Mouse (Mus musculus): ENCODE data around the gene Pagr1b. TPM values are rescaled to one million over a fixed set of nuclear protein-coding genes. Genes with fewer than 3 reads are reported as not detected.

Pagr1b gene
- polyA plus RNA-seq, 1 experiment from 2014 or later = not detected

DNA sequence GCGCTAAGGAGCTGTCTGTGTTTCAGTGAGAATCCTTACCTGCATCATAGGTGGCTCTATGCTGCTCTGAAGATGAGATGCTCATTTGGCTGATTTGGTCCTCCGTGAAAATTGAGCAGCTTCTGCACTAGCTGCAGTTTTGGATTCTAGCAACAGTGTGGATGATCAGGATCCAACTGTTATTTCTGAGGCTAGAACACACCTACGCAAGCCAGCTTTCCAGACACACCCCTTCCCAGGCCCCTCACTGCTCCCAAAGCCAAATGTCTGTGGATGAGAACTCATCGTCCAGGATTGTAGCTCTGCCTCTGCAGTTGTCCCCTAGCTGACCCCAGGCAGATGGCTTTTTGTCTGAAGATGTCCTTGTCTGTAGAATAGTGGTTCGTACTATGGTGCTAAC is 55.2 kb downstream of the Pagr1b start:
- Histone ChIP-seq H3K4me2 (replicated peaks; ENCODE audit: low read depth, low read length) (no peak overlapping the region), H3K36me3 (ENCODE audit: control insufficient read depth, insufficient read depth, low read length) (no peaks in the 10 kb centered on the region), H3K27ac (ENCODE audit: low read length) (no peak overlapping the region), H3K27me3 (ENCODE audit: control insufficient read depth, insufficient read depth, low read length) (no peaks in the 10 kb centered on the region), H3K4me1 (ENCODE audit: control insufficient read depth, insufficient read depth, low read length) (no peaks in the 10 kb centered on the region), H3K4me3 (ENCODE audit: low read depth, low read length) (no peak overlapping the region), H3K9me3 (ENCODE audit: control insufficient read depth, low read depth, low read length) (no peaks in the 10 kb centered on the region), H3K9ac (replicated peaks; ENCODE audit: low read depth, low read length) (no peak overlapping the region)
- ATAC-seq (ENCODE audit: insufficient number of reproducible peaks, insufficient read depth, low FRiP score, low read depth) = no peak
- WGBS = 79% methylated on average over 5 of the region's 5 CpGs

DNA sequence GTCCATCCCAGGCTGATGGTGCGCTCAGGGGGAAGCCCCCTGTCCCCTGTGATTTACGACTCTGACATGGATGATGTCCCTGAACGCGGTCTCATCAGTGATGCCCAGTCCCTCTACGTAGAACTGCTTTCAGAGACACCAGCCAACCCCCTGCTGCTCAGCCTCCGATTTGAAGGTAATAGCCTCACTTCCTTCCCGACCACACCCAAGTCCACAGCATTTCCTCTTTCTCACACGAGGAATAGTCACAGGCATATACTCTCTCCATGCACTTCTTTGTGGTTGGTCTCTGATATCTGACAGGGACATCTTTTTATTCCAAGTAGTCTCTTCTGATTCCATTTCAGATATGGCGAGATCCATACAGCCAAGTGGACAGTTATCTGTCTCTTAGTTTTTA is 56.5 kb downstream of the Pagr1b start:
- no peaks in the 10 kb centered on the region for H3K36me3 ChIP-seq (ENCODE audit: control insufficient read depth, insufficient read depth, low read length)
- ATAC-seq (ENCODE audit: insufficient number of reproducible peaks, insufficient read depth, low FRiP score, low read depth) = no peak
- no peaks in the 10 kb centered on the region for H3K9me3 ChIP-seq (ENCODE audit: control insufficient read depth, low read depth, low read length)
- H3K4me2 ChIP-seq (replicated peaks; ENCODE audit: low read depth, low read length) = no peak overlapping the region
- no peaks in the 10 kb centered on the region for H3K27me3 ChIP-seq (ENCODE audit: control insufficient read depth, insufficient read depth, low read length)
- H3K9ac ChIP-seq (replicated peaks; ENCODE audit: low read depth, low read length) = no peak overlapping the region
- no peaks in the 10 kb centered on the region for H3K4me1 ChIP-seq (ENCODE audit: control insufficient read depth, insufficient read depth, low read length)
- no peak overlapping the region for H3K27ac ChIP-seq (ENCODE audit: low read length)
- H3K4me3 ChIP-seq (ENCODE audit: low read depth, low read length) = no peak overlapping the region
- WGBS = 60% methylated on average over 9 of the region's 9 CpGs

DNA sequence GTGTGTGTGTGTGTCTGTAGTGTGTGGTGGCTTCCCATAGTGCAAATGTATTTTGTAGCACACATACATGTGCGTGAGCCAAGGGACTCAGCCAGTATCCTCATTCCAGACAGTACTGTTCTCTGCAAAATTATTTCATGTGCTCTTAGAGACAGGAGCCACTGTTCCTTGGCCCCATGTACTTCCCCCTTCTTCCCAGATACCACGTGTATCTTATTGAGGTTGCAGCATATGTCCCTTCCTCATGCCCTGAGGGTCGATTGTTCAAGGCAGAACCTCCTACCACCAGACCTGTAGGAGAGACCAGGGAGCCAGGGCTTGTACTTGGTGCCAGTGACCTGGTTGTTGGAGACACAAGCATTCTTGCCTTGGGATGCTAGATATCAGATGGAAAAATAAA is 61.2 kb downstream of the Pagr1b start:
- Histone ChIP-seq H3K9me3 (ENCODE audit: control insufficient read depth, low read depth, low read length) (no peaks in the 10 kb centered on the region), H3K9ac (replicated peaks; ENCODE audit: low read depth, low read length) (no peak overlapping the region), H3K36me3 (ENCODE audit: control insufficient read depth, insufficient read depth, low read length) (no peaks in the 10 kb centered on the region), H3K4me2 (replicated peaks; ENCODE audit: low read depth, low read length) (no peak overlapping the region), H3K4me1 (ENCODE audit: control insufficient read depth, insufficient read depth, low read length) (peaks cover 4% of the 10 kb centered on the region; the same call in 1 of the 2 replicates), H3K4me3 (ENCODE audit: low read depth, low read length) (no peak overlapping the region), H3K27me3 (ENCODE audit: control insufficient read depth, insufficient read depth, low read length) (peaks cover 15% of the 10 kb centered on the region), H3K27ac (ENCODE audit: low read length) (no peak overlapping the region)
- WGBS = 62% methylated on average over 3 of the region's 3 CpGs
- ATAC-seq (ENCODE audit: insufficient number of reproducible peaks, insufficient read depth, low FRiP score, low read depth) = no peak

DNA sequence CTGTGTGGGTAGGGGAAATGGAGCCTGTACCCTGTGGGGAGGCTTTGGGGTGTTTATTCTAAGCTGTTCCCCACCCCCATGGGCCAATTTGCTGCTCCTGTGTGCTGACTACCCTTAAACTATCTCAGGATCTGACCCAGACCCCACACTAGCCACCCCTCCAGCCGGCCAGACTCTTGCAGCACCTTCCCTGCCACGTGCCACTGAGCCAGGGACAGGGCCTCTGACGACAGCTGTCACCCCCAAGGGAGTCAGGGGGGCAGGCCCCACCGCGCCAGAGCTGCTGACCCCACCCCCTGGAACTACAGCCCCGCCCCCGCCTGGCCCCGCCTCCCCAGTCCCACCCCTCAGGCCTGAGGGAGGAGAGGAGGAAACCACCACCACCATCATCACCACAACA is 63.6 kb downstream of the Pagr1b start:
- no peak for ATAC-seq (ENCODE audit: insufficient number of reproducible peaks, insufficient read depth, low FRiP score, low read depth)
- Histone ChIP-seq H3K4me3 (ENCODE audit: low read depth, low read length) (no peak overlapping the region), H3K4me2 (replicated peaks; ENCODE audit: low read depth, low read length) (no peak overlapping the region), H3K9ac (replicated peaks; ENCODE audit: low read depth, low read length) (no peak overlapping the region), H3K36me3 (ENCODE audit: control insufficient read depth, insufficient read depth, low read length) (no peaks in the 10 kb centered on the region), H3K4me1 (ENCODE audit: control insufficient read depth, insufficient read depth, low read length) (peaks cover 7% of the 10 kb centered on the region; the same call in 1 of the 2 replicates), H3K27ac (ENCODE audit: low read length) (no peak overlapping the region), H3K9me3 (ENCODE audit: control insufficient read depth, low read depth, low read length) (no peaks in the 10 kb centered on the region), H3K27me3 (ENCODE audit: control insufficient read depth, insufficient read depth, low read length) (peaks cover 16% of the 10 kb centered on the region)
- WGBS = 0% methylated on average over 8 of the region's 8 CpGs

DNA sequence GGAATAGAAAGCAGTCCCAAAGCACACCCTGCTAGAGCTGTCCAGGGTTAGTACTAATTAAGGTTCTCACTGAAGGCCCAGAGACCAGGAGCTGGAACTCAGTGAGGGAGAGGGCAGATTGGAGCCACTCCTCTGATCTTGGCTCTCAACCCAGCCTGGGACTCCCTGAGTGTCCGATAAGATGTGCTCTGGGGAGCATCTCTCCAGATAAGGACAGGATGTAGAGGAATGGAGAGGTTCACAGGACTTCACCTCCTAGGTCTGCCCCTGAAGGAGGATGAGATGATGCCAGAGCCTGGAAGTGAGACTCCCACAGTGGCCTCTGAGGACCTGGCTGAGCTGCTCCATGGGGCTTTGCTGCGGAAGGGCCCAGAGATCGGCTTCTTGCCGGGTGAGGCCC is 64.5 kb downstream of the Pagr1b start:
- H3K27me3 ChIP-seq (ENCODE audit: control insufficient read depth, insufficient read depth, low read length) = peaks cover 16% of the 10 kb centered on the region
- H3K4me3 ChIP-seq (ENCODE audit: low read depth, low read length) = no peak overlapping the region
- 25% methylated on average over 4 of the region's 4 CpGs for WGBS
- no peak overlapping the region for H3K27ac ChIP-seq (ENCODE audit: low read length)
- H3K36me3 ChIP-seq (ENCODE audit: control insufficient read depth, insufficient read depth, low read length) = no peaks in the 10 kb centered on the region
- no peak overlapping the region for H3K9ac ChIP-seq (replicated peaks; ENCODE audit: low read depth, low read length)
- no peaks in the 10 kb centered on the region for H3K9me3 ChIP-seq (ENCODE audit: control insufficient read depth, low read depth, low read length)
- no peak for ATAC-seq (ENCODE audit: insufficient number of reproducible peaks, insufficient read depth, low FRiP score, low read depth)
- peaks cover 7% of the 10 kb centered on the region; the same call in 1 of the 2 replicates for H3K4me1 ChIP-seq (ENCODE audit: control insufficient read depth, insufficient read depth, low read length)
- H3K4me2 ChIP-seq (replicated peaks; ENCODE audit: low read depth, low read length) = no peak overlapping the region

Small RNAs within 50 kb of the gene (microRNA-seq; reads per million reads assigned to microRNA genes)
- not detected for gene Gm44343

Other genes starting within 250 kb of the Pagr1b start
- gene Ypel3, start 239.5 kb downstream of the Pagr1b start, polyA plus RNA-seq (2014; fragmentation: Nextera tagmentation; extraction: Ambion mirVana) = 103 and 116 TPM in 2 replicates
- 0.56 and 0.95 TPM in 2 replicates for gene Tbx6, start 235.0 kb downstream of the Pagr1b start, polyA plus RNA-seq (2014; fragmentation: Nextera tagmentation; extraction: Ambion mirVana)
- gene Ppp4c, start 224.0 kb downstream of the Pagr1b start, polyA plus RNA-seq (2014; fragmentation: Nextera tagmentation; extraction: Ambion mirVana) = 239 and 258 TPM in 2 replicates
- gene Fam57b, start 218.8 kb downstream of the Pagr1b start, polyA plus RNA-seq (2014; fragmentation: Nextera tagmentation; extraction: Ambion mirVana) = 1.1 and 1.8 TPM in 2 replicates
- gene 4930451I11Rik, start 184.8 kb downstream of the Pagr1b start, polyA plus RNA-seq (2014; fragmentation: Nextera tagmentation; extraction: Ambion mirVana) = not detected in 2 replicates
- gene Doc2a, start 169.1 kb downstream of the Pagr1b start, polyA plus RNA-seq (2014; fragmentation: Nextera tagmentation; extraction: Ambion mirVana) = 0.75 and 2.0 TPM in 2 replicates
- gene Hirip3, start 154.5 kb downstream of the Pagr1b start, polyA plus RNA-seq (2014; fragmentation: Nextera tagmentation; extraction: Ambion mirVana) = 20.2 and 21.2 TPM in 2 replicates
- 78.2 and 80.3 TPM in 2 replicates for gene Ino80e, start 154.1 kb downstream of the Pagr1b start, polyA plus RNA-seq (2014; fragmentation: Nextera tagmentation; extraction: Ambion mirVana)
- 28.0 and 30.2 TPM in 2 replicates for gene Taok2, start 131.8 kb downstream of the Pagr1b start, polyA plus RNA-seq (2014; fragmentation: Nextera tagmentation; extraction: Ambion mirVana)
- 29.5 and 33.4 TPM in 2 replicates for gene Tmem219, start 93.6 kb downstream of the Pagr1b start, polyA plus RNA-seq (2014; fragmentation: Nextera tagmentation; extraction: Ambion mirVana)
- gene Kctd13, start 87.6 kb downstream of the Pagr1b start, polyA plus RNA-seq (2014; fragmentation: Nextera tagmentation; extraction: Ambion mirVana) = 14.7 and 16.1 TPM in 2 replicates
- gene Asphd1, start 66.9 kb downstream of the Pagr1b start, polyA plus RNA-seq (2014; fragmentation: Nextera tagmentation; extraction: Ambion mirVana) = 0.35 and 0.36 TPM in 2 replicates
- 2.9 and 3.6 TPM in 2 replicates for gene Sez6l2, start 65.9 kb downstream of the Pagr1b start, polyA plus RNA-seq (2014; fragmentation: Nextera tagmentation; extraction: Ambion mirVana)
- gene Cdipt, start 40.6 kb downstream of the Pagr1b start, polyA plus RNA-seq (2014; fragmentation: Nextera tagmentation; extraction: Ambion mirVana) = 96.8 and 106 TPM in 2 replicates
- gene Cdiptos, start 40.4 kb downstream of the Pagr1b start, polyA plus RNA-seq (2014; fragmentation: Nextera tagmentation; extraction: Ambion mirVana) = 1.6 and 2.8 TPM in 2 replicates
- gene Mvp, start 1.9 kb downstream of the Pagr1b start, polyA plus RNA-seq (2014; fragmentation: Nextera tagmentation; extraction: Ambion mirVana) = 11.4 and 12.4 TPM in 2 replicates
- 13.9 and 55.8 TPM in 2 replicates for gene Pagr1a, start 868 bp upstream of the Pagr1b start, polyA plus RNA-seq (2014; fragmentation: Nextera tagmentation; extraction: Ambion mirVana)
- 32.8 and 68.9 TPM in 2 replicates for gene Gm42742, start 4.6 kb upstream of the Pagr1b start, polyA plus RNA-seq (2014; fragmentation: Nextera tagmentation; extraction: Ambion mirVana)
- gene Prrt2, start 4.7 kb upstream of the Pagr1b start, polyA plus RNA-seq (2014; fragmentation: Nextera tagmentation; extraction: Ambion mirVana) = 15.5 and 16.0 TPM in 2 replicates
- 50.3 and 54.5 TPM in 2 replicates for gene Maz, start 10.6 kb upstream of the Pagr1b start, polyA plus RNA-seq (2014; fragmentation: Nextera tagmentation; extraction: Ambion mirVana)
- 116 and 117 TPM in 2 replicates for gene Kif22, start 26.0 kb upstream of the Pagr1b start, polyA plus RNA-seq (2014; fragmentation: Nextera tagmentation; extraction: Ambion mirVana)
- gene Zg16, start 70.8 kb upstream of the Pagr1b start, polyA plus RNA-seq (2014; fragmentation: Nextera tagmentation; extraction: Ambion mirVana) = not detected in 2 replicates
- gene AI467606, start 74.9 kb upstream of the Pagr1b start, polyA plus RNA-seq (2014; fragmentation: Nextera tagmentation; extraction: Ambion mirVana) = 5.3 and 7.2 TPM in 2 replicates
- gene Qprt, start 105.7 kb upstream of the Pagr1b start, polyA plus RNA-seq (2014; fragmentation: Nextera tagmentation; extraction: Ambion mirVana) = 1.4 and 2.2 TPM in 2 replicates
- gene Spn, start 121.3 kb upstream of the Pagr1b start, polyA plus RNA-seq (2014; fragmentation: Nextera tagmentation; extraction: Ambion mirVana) = 0.31 and 0.33 TPM in 2 replicates
- 44.6 and 49.5 TPM in 2 replicates for gene Cd2bp2, start 179.6 kb upstream of the Pagr1b start, polyA plus RNA-seq (2014; fragmentation: Nextera tagmentation; extraction: Ambion mirVana)
- 15.1 and 18.7 TPM in 2 replicates for gene Tbc1d10b, start 192.0 kb upstream of the Pagr1b start, polyA plus RNA-seq (2014; fragmentation: Nextera tagmentation; extraction: Ambion mirVana)
- gene Mylpf, start 192.4 kb upstream of the Pagr1b start, polyA plus RNA-seq (2014; fragmentation: Nextera tagmentation; extraction: Ambion mirVana) = 9.7 TPM in 2 replicates
- gene Zfp553, start 216.6 kb upstream of the Pagr1b start, polyA plus RNA-seq (2014; fragmentation: Nextera tagmentation; extraction: Ambion mirVana) = 22.9 and 24.4 TPM in 2 replicates
- gene Sept1, start 216.6 kb upstream of the Pagr1b start, polyA plus RNA-seq (2014; fragmentation: Nextera tagmentation; extraction: Ambion mirVana) = 14.9 and 16.5 TPM in 2 replicates
- gene Zfp771, start 227.8 kb upstream of the Pagr1b start, polyA plus RNA-seq (2014; fragmentation: Nextera tagmentation; extraction: Ambion mirVana) = 54.9 and 55.2 TPM in 2 replicates
- 175 and 202 TPM in 2 replicates for gene Dctpp1, start 244.2 kb upstream of the Pagr1b start, polyA plus RNA-seq (2014; fragmentation: Nextera tagmentation; extraction: Ambion mirVana)